Mouse (Mus musculus) erythroblast, embryonic 14.5 days (primary cell): ENCODE results near the gene Mdm4.

Source experiments
- GATA1 ChIP-seq: IDR thresholded peaks from 2 replicates; pipeline ENCODE4 v1.6.1; 2012; ENCODE audit warnings: low read length, inconsistent platforms, mixed read lengths
- TAL1 ChIP-seq: IDR thresholded peaks from 3 replicates; pipeline ENCODE4 v1.6.1; 2012; ENCODE audit warnings: low read length, inconsistent platforms, mixed read lengths

- TF ChIP-seq GATA1 (no peak), TAL1 (no peak)
These were observed 30.3 kb upstream of the Mdm4 start for GRCm38 (mm10) chr1:133060681-133061080.
